Mouse (Mus musculus) lung, adult 2 months (tissue): ENCODE measurements around the gene Col23a1.

ENCODE experiments used
- CTCF ChIP-seq: fragments of 200-500 bp; IDR thresholded peaks from 2 replicates; pipeline ENCODE4 v1.5.1; 2011; ENCODE audit warnings: mild to moderate bottlenecking, low read length, control low read depth; ENCODE audit not compliant: insufficient read depth
- POLR2A ChIP-seq: fragments of 200-500 bp; IDR thresholded peaks from 2 replicates; pipeline ENCODE4 v1.6.1; 2011; ENCODE audit warnings: low read depth, mild to moderate bottlenecking, control low read depth, low read length, borderline replicate concordance; ENCODE audit errors: extremely low read depth

DNA sequence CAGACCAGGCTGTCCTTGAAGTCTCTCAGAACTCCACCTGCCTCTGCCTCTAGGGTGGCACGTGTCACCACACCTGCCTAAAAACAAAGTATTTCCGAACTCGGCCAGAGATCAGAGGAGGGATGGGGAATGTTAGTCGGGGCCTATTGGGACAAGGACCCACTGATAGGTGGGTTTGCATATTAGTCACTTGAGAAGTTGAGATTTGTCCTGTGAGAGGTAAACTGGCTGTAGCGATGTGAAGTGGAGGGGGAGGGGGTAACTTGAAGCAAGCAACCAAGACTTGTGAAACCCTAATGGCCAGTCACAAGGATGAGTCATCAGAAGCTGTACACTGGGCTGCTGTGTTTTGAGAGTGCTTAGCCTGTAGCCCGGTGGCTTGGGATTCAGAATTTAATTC, 25.4 kb upstream of the Col23a1 start:
- TF ChIP-seq POLR2A (no peak), CTCF (no peak)
